Mouse (Mus musculus): ENCODE measurements at regions not wholly inside any gene's neighbourhood (a gene's known extent, or its start where the extent isn't known, plus 50 kb on each side); places are given as distances from the start of the nearest gene placed in this dataset.

GRCm38 (mm10) chr3:52610466-52610865 is 342.3 kb downstream of the Foxo1 start:
- no peaks in the 10 kb centered on the region for H3K27me3 ChIP-seq (ENCODE audit: control insufficient read depth, insufficient read depth, low read length)
- H3K9me3 ChIP-seq (ENCODE audit: control insufficient read depth, low read length): no peaks in the 10 kb centered on the region
- TF ChIP-seq CTCF (IDR thresholded peaks at IDR 0.05; ENCODE audit: low read depth): no peak
- TF ChIP-seq EP300 (IDR thresholded peaks at IDR 0.05; ENCODE audit: low read depth): no peak
- WGBS (ENCODE audit: insufficient replicate concordance): 37% methylated on average over 3 of the region's 3 CpGs
- DNase-seq (ENCODE audit: low read depth in 3 of 3, low spot score in 3 of 3) (no peak), ATAC-seq (ENCODE audit: insufficient read depth) (no peak)
- no peak overlapping the region for H3K4me3 ChIP-seq (ENCODE audit: insufficient read depth in 1 of 2, low read depth in 2 of 2, low read length in 2 of 2)
- H3K4me1 ChIP-seq (replicated peaks; ENCODE audit: control insufficient read depth in 2 of 2, insufficient read depth in 2 of 2, low read length in 1 of 2): no peaks in the 10 kb centered on the region
- H3K9ac ChIP-seq (replicated peaks): no peak overlapping the region
- H3K27ac ChIP-seq: no peak overlapping the region
- H3K4me2 ChIP-seq (ENCODE audit: low read depth): no peak overlapping the region
- no peaks in the 10 kb centered on the region for H3K36me3 ChIP-seq (replicated peaks; ENCODE audit: control insufficient read depth, insufficient read depth, low read depth)

DNA sequence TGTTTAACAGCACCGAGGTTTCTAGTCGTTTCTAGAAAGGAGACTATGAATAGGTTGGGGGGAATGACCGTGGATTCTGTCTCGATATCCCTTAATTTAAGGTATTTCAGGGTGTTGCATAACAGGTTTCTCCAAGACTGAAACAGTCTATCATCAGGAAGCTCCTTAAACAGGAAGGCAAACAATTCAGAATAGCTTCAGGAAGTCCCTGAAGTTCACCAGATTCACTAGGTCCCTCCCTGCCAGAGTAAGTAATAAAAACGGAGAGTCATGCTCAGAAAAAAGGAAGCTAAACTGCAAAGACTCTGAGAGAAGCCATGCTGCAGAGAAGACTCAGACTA is 339.9 kb downstream of the Foxo1 start:
- DNase-seq (ENCODE audit: low read depth in 3 of 3, low spot score in 3 of 3) (no peak), ATAC-seq (ENCODE audit: insufficient read depth) (no peak)
- Histone ChIP-seq H3K4me3 (ENCODE audit: insufficient read depth in 1 of 2, low read depth in 2 of 2, low read length in 2 of 2) (no peak overlapping the region), H3K27me3 (ENCODE audit: control insufficient read depth, insufficient read depth, low read length) (no peaks in the 10 kb centered on the region), H3K9ac (replicated peaks) (no peak overlapping the region), H3K4me2 (ENCODE audit: low read depth) (no peak overlapping the region), H3K4me1 (replicated peaks; ENCODE audit: control insufficient read depth in 2 of 2, insufficient read depth in 2 of 2, low read length in 1 of 2) (no peaks in the 10 kb centered on the region), H3K27ac (no peak overlapping the region), H3K36me3 (replicated peaks; ENCODE audit: control insufficient read depth, insufficient read depth, low read depth) (no peaks in the 10 kb centered on the region), H3K9me3 (ENCODE audit: control insufficient read depth, low read length) (no peaks in the 10 kb centered on the region)
- no peak for TF ChIP-seq CTCF (IDR thresholded peaks at IDR 0.05; ENCODE audit: low read depth)
- no peak for TF ChIP-seq EP300 (IDR thresholded peaks at IDR 0.05; ENCODE audit: low read depth)
- WGBS (ENCODE audit: insufficient replicate concordance): 54% methylated on average over 5 of the region's 5 CpGs

DNA sequence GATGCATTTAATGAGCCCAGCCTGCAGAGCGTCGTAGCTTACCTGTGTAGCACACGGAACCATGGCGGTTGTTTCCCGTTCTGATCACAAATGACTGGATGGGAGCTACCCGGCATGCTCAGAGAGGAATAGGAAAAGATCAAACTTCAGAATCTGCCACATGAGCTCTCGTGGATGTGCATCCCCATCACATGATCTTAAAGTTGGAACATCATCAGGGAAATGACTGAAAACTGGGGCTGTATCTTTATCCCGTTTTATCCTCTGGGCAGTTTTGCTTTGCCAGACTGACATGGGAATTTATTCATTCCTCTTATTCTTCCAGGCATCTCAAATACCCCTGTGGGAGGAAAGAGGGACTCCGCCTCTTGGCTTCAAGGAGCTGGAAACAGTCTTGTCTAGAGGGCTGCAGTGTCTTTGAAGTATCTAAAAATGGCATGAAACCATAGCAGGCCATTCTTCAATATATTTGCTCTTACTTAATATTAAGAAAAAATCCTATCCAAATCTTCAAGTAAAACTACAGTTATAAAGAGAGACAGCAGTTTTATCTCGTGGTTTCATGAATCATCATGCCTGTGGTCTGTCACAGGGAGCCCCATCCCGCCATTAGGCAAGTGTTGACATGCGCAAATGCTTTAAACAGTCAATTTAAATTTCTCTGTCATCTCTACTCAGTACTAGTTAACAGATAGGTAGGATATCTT is 339.4 kb downstream of the Foxo1 start:
- TF ChIP-seq CTCF (IDR thresholded peaks at IDR 0.05; ENCODE audit: low read depth) (no peak), EP300 (IDR thresholded peaks at IDR 0.05; ENCODE audit: low read depth) (no peak)
- H3K27me3 ChIP-seq (ENCODE audit: control insufficient read depth, insufficient read depth, low read length): no peaks in the 10 kb centered on the region
- no peak overlapping the region for H3K9ac ChIP-seq (replicated peaks)
- H3K36me3 ChIP-seq (replicated peaks; ENCODE audit: control insufficient read depth, insufficient read depth, low read depth): no peaks in the 10 kb centered on the region
- DNase-seq (ENCODE audit: low read depth in 3 of 3, low spot score in 3 of 3) (no peak), ATAC-seq (ENCODE audit: insufficient read depth) (no peak)
- 70% methylated on average over 12 of the region's 12 CpGs for WGBS (ENCODE audit: insufficient replicate concordance)
- no peaks in the 10 kb centered on the region for H3K9me3 ChIP-seq (ENCODE audit: control insufficient read depth, low read length)
- H3K4me1 ChIP-seq (replicated peaks; ENCODE audit: control insufficient read depth in 2 of 2, insufficient read depth in 2 of 2, low read length in 1 of 2): no peaks in the 10 kb centered on the region
- H3K4me3 ChIP-seq (ENCODE audit: insufficient read depth in 1 of 2, low read depth in 2 of 2, low read length in 2 of 2): no peak overlapping the region
- H3K27ac ChIP-seq: no peak overlapping the region
- H3K4me2 ChIP-seq (ENCODE audit: low read depth): no peak overlapping the region

- no peak overlapping the region for H3K9ac ChIP-seq (replicated peaks)
- no peak for DNase-seq (ENCODE audit: low read depth in 3 of 3, low spot score in 3 of 3)
- H3K27me3 ChIP-seq (ENCODE audit: control insufficient read depth, insufficient read depth, low read length): no peaks in the 10 kb centered on the region
- no peak for ATAC-seq (ENCODE audit: insufficient read depth)
- no peak overlapping the region for H3K4me3 ChIP-seq (ENCODE audit: insufficient read depth in 1 of 2, low read depth in 2 of 2, low read length in 2 of 2)
- H3K4me2 ChIP-seq (ENCODE audit: low read depth): no peak overlapping the region
- H3K36me3 ChIP-seq (replicated peaks; ENCODE audit: control insufficient read depth, insufficient read depth, low read depth): no peaks in the 10 kb centered on the region
- TF ChIP-seq EP300 (IDR thresholded peaks at IDR 0.05; ENCODE audit: low read depth): no peak
- TF ChIP-seq CTCF (IDR thresholded peaks at IDR 0.05; ENCODE audit: low read depth): no peak
- WGBS (ENCODE audit: insufficient replicate concordance): 58% methylated on average over 6 of the region's 6 CpGs
- H3K27ac ChIP-seq: no peak overlapping the region
- no peaks in the 10 kb centered on the region for H3K9me3 ChIP-seq (ENCODE audit: control insufficient read depth, low read length)
- H3K4me1 ChIP-seq (replicated peaks; ENCODE audit: control insufficient read depth in 2 of 2, insufficient read depth in 2 of 2, low read length in 1 of 2): no peaks in the 10 kb centered on the region
Measured at GRCm38 (mm10) chr3:52605261-52605771, 337.2 kb downstream of the Foxo1 start.

DNA sequence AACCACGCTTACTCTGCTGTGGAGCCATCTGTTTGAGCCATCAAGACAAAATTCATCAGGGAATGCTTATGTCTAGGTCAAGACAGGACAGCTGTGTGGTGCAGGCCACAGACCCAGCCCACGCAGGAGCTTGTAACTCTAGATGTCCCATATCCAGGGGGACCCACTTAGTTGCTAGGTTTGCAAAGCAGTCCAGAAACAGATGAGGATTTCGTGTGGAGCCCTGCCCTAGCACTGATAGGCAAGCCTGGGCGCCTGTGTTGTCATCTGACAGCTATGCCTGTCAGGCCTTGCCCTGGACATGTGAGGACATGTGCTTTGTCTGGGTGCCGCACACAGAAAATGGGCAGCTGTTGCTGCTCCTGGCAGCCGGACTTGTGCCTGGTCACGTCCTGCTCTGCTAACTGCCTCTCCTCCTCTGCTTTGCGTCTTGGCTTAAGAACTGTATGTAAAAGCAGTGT is 335.1 kb downstream of the Foxo1 start:
- TF ChIP-seq EP300 (IDR thresholded peaks at IDR 0.05; ENCODE audit: low read depth): no peak
- TF ChIP-seq CTCF (IDR thresholded peaks at IDR 0.05; ENCODE audit: low read depth): no peak
- no peak overlapping the region for H3K4me2 ChIP-seq (ENCODE audit: low read depth)
- no peak overlapping the region for H3K4me3 ChIP-seq (ENCODE audit: insufficient read depth in 1 of 2, low read depth in 2 of 2, low read length in 2 of 2)
- 67% methylated on average over 8 of the region's 8 CpGs for WGBS (ENCODE audit: insufficient replicate concordance)
- H3K4me1 ChIP-seq (replicated peaks; ENCODE audit: control insufficient read depth in 2 of 2, insufficient read depth in 2 of 2, low read length in 1 of 2): no peaks in the 10 kb centered on the region
- no peak overlapping the region for H3K27ac ChIP-seq
- no peaks in the 10 kb centered on the region for H3K27me3 ChIP-seq (ENCODE audit: control insufficient read depth, insufficient read depth, low read length)
- no peaks in the 10 kb centered on the region for H3K9me3 ChIP-seq (ENCODE audit: control insufficient read depth, low read length)
- no peak overlapping the region for H3K9ac ChIP-seq (replicated peaks)
- ATAC-seq (ENCODE audit: insufficient read depth): no peak
- DNase-seq (ENCODE audit: low read depth in 3 of 3, low spot score in 3 of 3): no peak
- no peaks in the 10 kb centered on the region for H3K36me3 ChIP-seq (replicated peaks; ENCODE audit: control insufficient read depth, insufficient read depth, low read depth)
